Mouse (Mus musculus): ENCODE results near the gene Hoxc8. TPM values are rescaled to one million over a fixed set of nuclear protein-coding genes. Genes with fewer than 3 reads are reported as not detected.

Gene Hoxc8
- polyA plus RNA-seq, 1 experiment from 2014 or later: not detected

GRCm38 (mm10) chr15:103039609-103040008, 49.2 kb downstream of the Hoxc8 start:
- Histone ChIP-seq H3K27me3 (replicated peaks; ENCODE audit: low read depth, poor library complexity, severe bottlenecking) (peaks cover 100% of the 10 kb centered on the region), H3K9me3 (no peaks in the 10 kb centered on the region), H3K27ac (replicated peaks) (no peak overlapping the region), H3K36me3 (replicated peaks) (no peaks in the 10 kb centered on the region), H3K4me1 (no peaks in the 10 kb centered on the region; the same call in 1 of the 2 replicates), H3K4me3 (no peak overlapping the region)
- 9% methylated on average over 3 of the region's 3 CpGs for WGBS
- no peak for DNase-seq (ENCODE audit: low spot score)

GRCm38 (mm10) chr15:103040601-103041000, 50.2 kb downstream of the Hoxc8 start:
- peaks cover 100% of the 10 kb centered on the region for H3K27me3 ChIP-seq (replicated peaks; ENCODE audit: low read depth, poor library complexity, severe bottlenecking)
- no peak overlapping the region for H3K27ac ChIP-seq (replicated peaks)
- WGBS: 2% methylated on average over 12 of the region's 12 CpGs
- H3K4me1 ChIP-seq: no peaks in the 10 kb centered on the region
- H3K36me3 ChIP-seq (replicated peaks): no peaks in the 10 kb centered on the region
- H3K9me3 ChIP-seq: no peaks in the 10 kb centered on the region
- H3K4me3 ChIP-seq: no peak overlapping the region
- peak; percentile 30 for DNase-seq (ENCODE audit: low spot score)

- H3K4me3 ChIP-seq: no peak overlapping the region
- H3K4me1 ChIP-seq: no peaks in the 10 kb centered on the region
- H3K9me3 ChIP-seq: no peaks in the 10 kb centered on the region
- H3K36me3 ChIP-seq (replicated peaks): no peaks in the 10 kb centered on the region
- H3K27me3 ChIP-seq (replicated peaks; ENCODE audit: low read depth, poor library complexity, severe bottlenecking): peaks cover 100% of the 10 kb centered on the region
- DNase-seq (ENCODE audit: low spot score): peak; percentile 8
- 10% methylated on average over 5 of the region's 5 CpGs for WGBS
- H3K27ac ChIP-seq (replicated peaks): no peak overlapping the region
Measured at GRCm38 (mm10) chr15:103041613-103042012, 51.2 kb downstream of the Hoxc8 start.

GRCm38 (mm10) chr15:103042209-103042608, 51.8 kb downstream of the Hoxc8 start:
- H3K27me3 ChIP-seq (replicated peaks; ENCODE audit: low read depth, poor library complexity, severe bottlenecking): peaks cover 100% of the 10 kb centered on the region
- WGBS: 0% methylated on average over 1 of the region's 1 CpGs
- no peaks in the 10 kb centered on the region for H3K9me3 ChIP-seq
- no peaks in the 10 kb centered on the region for H3K4me1 ChIP-seq
- no peaks in the 10 kb centered on the region for H3K36me3 ChIP-seq (replicated peaks)
- no peak overlapping the region for H3K4me3 ChIP-seq
- H3K27ac ChIP-seq (replicated peaks): no peak overlapping the region
- peak; percentile 6 for DNase-seq (ENCODE audit: low spot score)

MicroRNAs within 50 kb of the gene (microRNA counts, 519-probe panel; counts per million panel counts)
- microRNA mmu-miR-615-3p: 188 counts per million, percentile 57 among the panel's probes with 10 or more counts
- 188 counts per million, percentile 57 among the panel's probes with 10 or more counts for microRNA mmu-miR-615-5p

Small RNA genes lying within 50 kb of the gene (microRNA-seq; reads per million reads assigned to microRNA genes)
- gene Mir196a-2 (3.4 reads per million, percentile 4 among the genes with 10 or more reads in this experiment), gene Mir615 (26.5 reads per million, percentile 32 among the genes with 10 or more reads in this experiment)

Other genes with a start within 250 kb of the Hoxc8 start
- 0.08 TPM in 1 of 2 replicates, not detected in the other for gene Hoxc13, start 69.5 kb upstream of the Hoxc8 start, polyA plus RNA-seq (2016; fragmentation: Nextera tagmentation; extraction: Ambion mirVana)
- gene Hoxc12, start 53.9 kb upstream of the Hoxc8 start, polyA plus RNA-seq (2016; fragmentation: Nextera tagmentation; extraction: Ambion mirVana): not detected in 2 replicates
- gene Hoxc11, start 36.2 kb upstream of the Hoxc8 start, polyA plus RNA-seq (2016; fragmentation: Nextera tagmentation; extraction: Ambion mirVana): not detected in 2 replicates
- not detected in 2 replicates for gene Hoxc10, start 23.8 kb upstream of the Hoxc8 start, polyA plus RNA-seq (2016; fragmentation: Nextera tagmentation; extraction: Ambion mirVana)
- 0.07 and 0.18 TPM in 2 replicates for gene Hoxc5, start 23.2 kb upstream of the Hoxc8 start, polyA plus RNA-seq (2016; fragmentation: Nextera tagmentation; extraction: Ambion mirVana)
- gene Hoxc9, start 14.2 kb upstream of the Hoxc8 start, polyA plus RNA-seq (2016; fragmentation: Nextera tagmentation; extraction: Ambion mirVana): not detected in 2 replicates
- gene Hoxc6, start 7.7 kb downstream of the Hoxc8 start, polyA plus RNA-seq (2016; fragmentation: Nextera tagmentation; extraction: Ambion mirVana): not detected in 2 replicates
- 0.11 and 0.16 TPM in 2 replicates for gene Hoxc4, start 28.3 kb downstream of the Hoxc8 start, polyA plus RNA-seq (2016; fragmentation: Nextera tagmentation; extraction: Ambion mirVana)
- 15.7 and 19.6 TPM in 2 replicates for gene Smug1, start 176.5 kb downstream of the Hoxc8 start, polyA plus RNA-seq (2016; fragmentation: Nextera tagmentation; extraction: Ambion mirVana)
- 202 and 206 TPM in 2 replicates for gene Cbx5, start 249.2 kb downstream of the Hoxc8 start, polyA plus RNA-seq (2016; fragmentation: Nextera tagmentation; extraction: Ambion mirVana)
- 1,897 and 1,928 TPM in 2 replicates for gene Hnrnpa1, start 249.8 kb downstream of the Hoxc8 start, polyA plus RNA-seq (2016; fragmentation: Nextera tagmentation; extraction: Ambion mirVana)